Mouse (Mus musculus) embryo, embryonic 9.5 days (tissue): ENCODE results near the gene Smok2a.
"Not testable (repeated sequence)": the region's sequence is repeated elsewhere in the genome, so short reads cannot be mapped to it uniquely, and the experiment has no call there.

Source experiments
- DNase-seq: peaks from one replicate; pipeline ENCODE4 v3.0.0-alpha.2; 2017; ENCODE audit errors: extremely low spot score

Smok2a gene

DNA sequence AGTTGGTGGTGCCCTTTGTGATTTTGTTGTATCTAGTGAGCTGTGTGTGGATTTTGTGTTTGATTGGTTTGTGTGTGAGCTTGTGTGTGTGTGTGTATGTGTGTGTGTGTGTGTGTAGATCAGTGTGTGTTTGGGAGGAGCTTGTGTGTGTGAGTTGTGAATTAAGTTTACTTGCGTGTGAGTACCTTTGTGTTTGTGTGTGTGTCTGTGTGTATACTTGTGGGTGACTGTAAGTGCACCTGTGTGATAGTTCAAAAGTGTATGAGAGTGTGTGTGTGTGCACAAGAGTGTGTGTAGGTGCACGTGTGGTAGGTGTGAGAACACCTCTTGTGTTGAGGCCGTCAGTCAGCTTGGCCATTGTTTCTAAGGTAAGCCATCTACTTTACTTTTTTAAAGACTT lies at the start of gene Smok2a:
TSS of gene Smok2a (plus strand) at position 301 of the 400 bp plus-strand sequence.
- DNase-seq, result no peak

- not testable (repeated sequence) for DNase-seq
Measured at GRCm38 (mm10) chr17:13173578-13173977, 47.4 kb upstream of the Smok2a start.

DNA sequence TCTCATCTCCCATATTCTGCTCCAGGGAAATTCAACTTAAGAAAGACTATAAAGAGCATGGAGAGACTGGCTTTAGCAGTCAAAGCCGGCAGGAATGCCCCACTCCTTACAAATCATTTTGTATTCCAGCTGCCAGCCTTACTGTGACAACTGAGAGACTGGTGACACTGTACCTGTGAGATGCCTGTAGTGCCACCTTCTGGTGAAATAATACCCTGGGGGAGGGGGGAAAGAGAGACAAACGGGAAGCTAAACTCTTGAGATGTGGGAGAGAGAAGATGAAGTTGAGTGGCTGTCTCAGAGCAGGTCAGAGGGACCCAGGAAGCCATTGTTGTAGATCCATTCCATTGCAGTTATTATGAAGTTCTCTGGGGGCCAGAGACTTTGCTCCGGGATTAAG lies 47.0 kb upstream of the Smok2a start:
- DNase-seq, result not testable (repeated sequence)

GRCm38 (mm10) chr17:13175609-13176008 lies 45.4 kb upstream of the Smok2a start:
- not testable (repeated sequence) for DNase-seq

GRCm38 (mm10) chr17:13177796-13178195 lies 43.2 kb upstream of the Smok2a start:
- DNase-seq, result not testable (repeated sequence)

DNA sequence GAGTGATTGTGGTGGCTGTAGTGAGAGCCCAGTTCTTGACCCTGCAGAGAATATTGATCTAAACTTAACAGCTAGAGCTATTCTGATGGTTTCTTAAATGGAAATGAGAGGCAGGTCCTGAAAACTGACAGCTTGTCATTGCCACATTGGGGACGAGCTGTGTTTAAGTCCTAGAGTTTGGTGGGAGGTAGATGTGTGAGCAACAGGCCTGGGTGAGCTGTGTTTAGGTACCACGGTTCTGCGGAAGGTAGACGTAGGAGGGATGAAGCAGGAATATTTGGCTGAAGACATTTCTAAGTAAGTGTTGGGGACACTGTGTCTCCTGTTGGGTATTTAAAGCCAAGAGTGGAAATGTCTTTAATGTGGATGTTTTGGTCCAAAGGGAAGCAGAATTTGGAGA lies 42.0 kb upstream of the Smok2a start:
- DNase-seq, result not testable (repeated sequence)

- not testable (repeated sequence) for DNase-seq
Measured at GRCm38 (mm10) chr17:13180491-13180890, 40.5 kb upstream of the Smok2a start.

DNA sequence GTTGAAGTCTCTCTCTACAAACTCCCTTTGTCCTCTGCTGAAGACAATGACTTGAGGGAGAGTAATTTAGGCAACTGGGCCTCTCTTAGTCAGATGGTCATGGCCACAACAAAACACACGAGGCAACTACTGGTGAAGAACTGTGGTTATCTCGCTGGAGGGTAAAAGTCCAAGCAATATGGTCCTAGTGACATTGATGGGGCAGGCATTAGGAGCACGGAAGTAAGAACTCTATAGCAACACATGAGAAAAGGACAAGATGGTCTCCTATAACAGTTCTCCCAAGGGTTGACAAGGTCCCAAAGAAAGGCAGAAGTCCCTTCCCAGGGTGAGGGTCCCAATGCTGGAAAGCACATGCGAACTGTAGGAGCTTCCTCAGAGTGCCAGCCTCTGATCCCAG lies 38.3 kb upstream of the Smok2a start:
- not testable (repeated sequence) for DNase-seq

DNA sequence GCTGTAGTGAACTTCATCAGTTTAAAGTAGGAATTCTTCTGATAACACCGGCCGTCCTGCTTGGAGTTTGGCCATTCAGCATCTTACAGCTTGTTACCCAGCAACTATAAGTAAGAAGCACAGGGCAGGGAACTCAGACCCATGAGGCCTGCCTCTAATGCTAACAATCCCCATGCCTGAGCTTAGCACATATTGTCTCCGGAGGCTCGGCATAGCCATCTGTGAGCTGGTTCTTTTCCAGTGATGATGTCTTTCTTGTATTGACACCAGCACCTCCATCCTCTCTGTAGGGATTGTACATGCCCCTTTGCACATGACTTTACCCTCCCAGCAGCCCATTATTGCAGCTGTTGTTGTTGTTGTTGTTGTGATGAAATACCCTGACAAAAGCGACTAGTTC lies 36.5 kb upstream of the Smok2a start:
- DNase-seq, result not testable (repeated sequence)

DNA sequence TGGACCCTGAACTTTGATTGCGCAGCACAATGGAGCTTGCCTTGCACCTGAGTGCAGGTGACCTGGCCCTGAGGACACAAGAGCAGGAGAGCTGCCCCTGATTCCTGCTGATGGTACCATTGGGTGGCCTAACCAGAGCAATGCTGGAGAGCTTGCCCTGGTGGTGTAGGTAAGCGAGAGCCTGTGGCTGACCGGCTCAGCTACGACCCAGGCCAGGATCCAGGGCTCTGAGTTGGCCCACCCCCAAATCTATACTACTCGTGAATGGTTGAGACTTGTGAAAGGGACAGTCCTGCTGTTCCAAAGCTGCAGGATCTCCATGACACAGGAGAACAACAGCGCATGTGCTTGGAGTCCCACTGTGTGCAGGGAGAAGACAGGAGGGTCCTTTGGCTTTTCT lies 34.4 kb upstream of the Smok2a start:
- DNase-seq, result not testable (repeated sequence)

GRCm38 (mm10) chr17:13187621-13188020 lies 33.4 kb upstream of the Smok2a start:
- not testable (repeated sequence) for DNase-seq

DNA sequence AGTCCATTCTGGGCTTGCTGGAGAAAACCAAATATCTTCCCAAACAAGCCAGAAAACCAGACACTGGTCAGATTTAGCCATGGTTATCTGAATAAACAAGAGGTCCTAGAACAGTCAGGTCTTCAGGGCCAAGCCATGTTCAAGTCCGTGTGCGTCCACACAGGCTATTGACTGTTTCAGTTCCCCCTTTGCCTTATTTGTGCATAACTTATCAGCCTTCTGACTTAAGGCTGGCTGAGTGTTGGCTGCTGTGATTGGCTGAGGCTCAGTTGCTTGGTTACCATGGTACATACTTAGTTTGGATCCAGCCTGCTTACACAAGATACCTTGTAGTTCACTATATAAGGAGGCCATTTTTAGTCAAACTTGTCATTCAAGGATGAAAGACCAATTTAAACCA lies 32.1 kb upstream of the Smok2a start:
- not testable (repeated sequence) for DNase-seq

- not testable (repeated sequence) for DNase-seq
Measured at GRCm38 (mm10) chr17:13190836-13191583, 30.0 kb upstream of the Smok2a start.

DNA sequence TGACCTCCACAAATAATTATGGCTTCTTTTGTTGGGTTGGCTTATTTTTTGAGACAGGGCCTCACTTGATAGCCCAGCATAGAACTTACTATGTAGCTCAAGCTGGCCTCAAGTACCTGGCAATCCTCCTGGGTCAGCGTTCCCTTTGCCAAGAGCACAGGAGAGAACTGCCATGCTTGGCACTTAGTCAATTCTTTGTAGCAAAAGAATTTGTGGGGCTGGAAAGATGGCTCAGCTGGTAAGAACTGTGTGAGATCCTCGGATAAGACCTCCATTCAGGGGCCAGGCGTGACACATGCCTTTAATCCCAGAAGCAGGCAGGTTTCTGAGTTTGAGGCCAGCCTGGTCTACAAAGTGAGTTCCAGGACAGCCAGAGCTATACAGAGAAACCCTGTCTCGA lies 24.5 kb upstream of the Smok2a start:
- not testable (repeated sequence) for DNase-seq

DNA sequence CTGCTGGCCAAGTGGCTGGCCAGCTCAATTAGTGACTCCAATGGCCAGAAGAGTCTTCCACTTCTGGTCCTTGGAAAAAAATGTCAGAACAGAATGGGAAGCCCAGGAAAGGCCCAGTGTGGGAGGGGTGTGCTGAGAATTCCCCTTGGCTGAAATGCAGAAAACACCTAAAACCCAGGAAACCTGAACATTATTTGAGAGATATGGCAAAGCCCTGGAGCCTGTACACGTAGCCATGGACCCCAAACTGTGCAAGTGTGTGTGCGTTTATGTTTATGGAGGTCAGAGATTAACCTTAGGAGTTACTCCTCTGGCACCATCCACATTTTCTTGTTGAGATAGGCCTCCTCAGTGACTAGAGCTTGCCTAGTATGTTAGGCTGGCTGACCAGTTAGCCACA lies 22.2 kb upstream of the Smok2a start:
- not testable (repeated sequence) for DNase-seq

GRCm38 (mm10) chr17:13199880-13200409 lies 21.0 kb upstream of the Smok2a start:
- not testable (repeated sequence) for DNase-seq

DNA sequence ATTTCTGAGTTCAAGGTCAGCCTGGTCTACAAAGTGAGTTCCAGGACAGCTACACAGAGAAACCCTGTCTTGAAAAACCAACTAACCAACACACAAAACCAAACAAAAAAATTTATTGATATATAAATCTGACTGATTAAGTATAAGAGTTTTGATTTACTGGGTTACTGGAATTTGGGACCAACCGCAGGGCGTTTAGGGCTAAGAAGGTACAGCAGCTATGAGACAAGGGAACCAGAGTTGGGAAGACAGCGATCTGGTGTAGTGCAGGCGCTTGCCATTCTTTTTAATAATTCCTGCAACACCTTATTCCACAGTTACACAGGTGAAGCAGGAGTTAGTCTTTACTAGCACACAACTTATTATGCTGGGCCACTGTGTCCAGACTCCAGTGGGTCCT lies 19.4 kb upstream of the Smok2a start:
- not testable (repeated sequence) for DNase-seq

DNA sequence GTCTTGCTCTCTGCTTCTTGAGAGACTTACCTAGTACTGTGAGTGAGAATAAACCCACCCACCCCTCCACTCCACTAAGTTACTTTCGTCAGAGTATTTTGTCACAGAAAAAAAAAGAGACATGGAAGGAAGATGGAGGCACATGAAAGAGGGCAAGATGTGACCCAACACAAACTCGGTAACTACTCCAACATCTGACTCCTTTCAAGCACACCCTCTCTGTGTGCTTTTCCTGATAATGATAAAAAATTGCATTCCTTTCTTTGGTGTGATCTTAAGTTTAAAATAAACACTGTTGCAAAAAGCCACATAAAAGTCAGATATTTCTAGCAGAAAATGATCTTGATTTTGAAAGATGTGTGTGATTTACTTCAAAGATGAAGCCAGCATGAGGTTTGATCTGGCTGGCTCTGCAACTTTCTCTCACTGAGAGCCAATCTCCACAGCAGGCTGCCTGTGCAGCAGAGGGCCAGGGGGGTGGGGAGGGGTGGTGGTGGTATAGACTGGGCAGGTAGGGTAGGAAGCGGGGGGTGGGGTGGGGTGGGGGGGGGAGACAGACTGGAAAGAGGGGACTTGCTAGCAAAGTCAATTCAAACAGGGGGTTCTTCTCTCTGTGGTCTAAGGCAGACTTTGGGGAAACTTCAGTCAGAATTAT lies 18.4 kb upstream of the Smok2a start:
- DNase-seq, result not testable (repeated sequence)

GRCm38 (mm10) chr17:13205247-13205646 lies 15.7 kb upstream of the Smok2a start:
- not testable (repeated sequence) for DNase-seq

DNA sequence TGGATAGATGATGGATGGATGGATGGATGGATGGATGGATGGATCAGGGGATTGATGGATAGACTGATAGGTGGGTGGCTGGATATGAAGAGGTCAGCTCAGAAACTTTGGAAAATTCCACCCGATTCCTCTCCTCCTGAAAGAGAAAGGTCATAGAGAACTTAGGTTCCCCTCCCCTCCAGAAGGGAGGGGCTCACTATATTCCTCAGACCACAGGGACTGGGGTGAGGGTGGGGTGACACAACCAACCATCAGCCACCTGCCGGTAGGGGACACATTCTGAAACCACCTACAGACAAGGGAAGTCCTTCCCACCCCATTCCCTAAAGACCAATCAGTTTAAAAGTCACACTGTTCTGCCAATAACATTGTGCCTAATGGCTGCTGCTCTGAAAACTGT lies 14.5 kb upstream of the Smok2a start:
- DNase-seq, result no peak

DNA sequence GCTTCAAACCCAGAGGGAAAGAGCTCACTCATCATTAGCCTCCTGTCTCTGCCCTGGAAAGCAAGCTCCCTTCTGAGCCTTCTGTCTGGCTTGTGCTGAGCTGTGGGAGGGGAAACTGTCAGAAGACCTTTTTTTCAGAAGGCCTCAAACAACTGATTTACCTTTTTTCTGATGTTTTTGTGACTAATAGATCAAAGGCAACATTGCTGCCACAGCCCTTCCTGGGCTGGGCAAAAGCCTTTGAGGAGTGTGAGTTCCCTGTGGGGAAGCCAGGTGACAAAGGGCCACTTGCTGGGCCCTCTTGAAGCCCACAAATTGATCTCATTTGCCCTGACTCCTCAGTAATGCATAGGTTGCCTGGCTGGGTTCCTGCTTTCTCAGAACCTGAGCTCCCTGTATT lies 12.5 kb upstream of the Smok2a start:
- not testable (repeated sequence) for DNase-seq

- DNase-seq, result no peak
Measured at GRCm38 (mm10) chr17:13212136-13212850, 8.7 kb upstream of the Smok2a start.
